Mouse (Mus musculus) bone marrow macrophage, adult 2 months (primary cell): Measurements from ENCODE around the gene Plvap. TPM values are rescaled to one million over a fixed set of nuclear protein-coding genes. Genes with fewer than 3 reads are reported as not detected.

ENCODE experiments used
- H3K27ac ChIP-seq: 2 replicates; pipeline ENCODE4 v1.5.1; 2012; ENCODE audit warnings: low read depth, low read length; ENCODE audit not compliant: insufficient read depth
- H3K4me1 ChIP-seq: 2 replicates; pipeline ENCODE4 v1.6.1; 2012; ENCODE audit warnings: low read length; ENCODE audit not compliant: control insufficient read depth, insufficient read depth
- H3K4me3 ChIP-seq: 2 replicates; pipeline ENCODE4 v1.5.1; 2012; ENCODE audit warnings: mild to moderate bottlenecking, low read length, moderate library complexity; ENCODE audit not compliant: insufficient read depth
- CTCF ChIP-seq: IDR thresholded peaks from 2 replicates; pipeline ENCODE4 v1.5.1; 2012; ENCODE audit warnings: low read depth, mild to moderate bottlenecking, low read length, moderate library complexity
- POLR2A ChIP-seq: IDR thresholded peaks from 2 replicates; pipeline ENCODE4 v1.6.1; 2012; ENCODE audit warnings: mild to moderate bottlenecking, low read depth, low read length, borderline replicate concordance
- polyA plus RNA-seq: library from polyadenylated mRNA; stranded (reverse); fragments of >200 nt; gene quantifications from 2 replicates; pipeline ENCODE4 v1.2.4, GENCODE M21; 2012; ENCODE audit not compliant: missing spikeins, insufficient read depth, insufficient read length

The Plvap gene
- polyA plus RNA-seq, 1 experiment: not detected

GRCm38 (mm10) chr8:71468001-71468400 is 43.6 kb downstream of the Plvap start:
- no peak for TF ChIP-seq POLR2A
- TF ChIP-seq CTCF: no peak
- peaks cover 16% of the 10 kb centered on the region for H3K4me1 ChIP-seq
- no peak overlapping the region for H3K4me3 ChIP-seq
- no peak overlapping the region for H3K27ac ChIP-seq

- Histone ChIP-seq H3K27ac (no peak overlapping the region), H3K4me1 (peaks cover 20% of the 10 kb centered on the region), H3K4me3 (no peak overlapping the region)
- TF ChIP-seq POLR2A (no peak), CTCF (no peak)
Measured at GRCm38 (mm10) chr8:71467201-71467600, 44.4 kb downstream of the Plvap start.

GRCm38 (mm10) chr8:71466198-71466597 is 45.4 kb downstream of the Plvap start:
- Histone ChIP-seq H3K4me3 (no peak overlapping the region), H3K27ac (no peak overlapping the region), H3K4me1 (peaks cover 20% of the 10 kb centered on the region)
- TF ChIP-seq POLR2A: no peak
- no peak for TF ChIP-seq CTCF

GRCm38 (mm10) chr8:71465733-71466132 is 45.8 kb downstream of the Plvap start:
- Histone ChIP-seq H3K4me1 (peaks cover 20% of the 10 kb centered on the region), H3K4me3 (peak overlapping the region; percentile 83), H3K27ac (no peak overlapping the region)
- no peak for TF ChIP-seq CTCF
- no peak for TF ChIP-seq POLR2A

GRCm38 (mm10) chr8:71464513-71465500 is 46.7 kb downstream of the Plvap start, which contains the start of gene Mrpl34:
Gene Mrpl34 (plus strand): TSS chr8:71464959.
- Histone ChIP-seq H3K4me3 (peak within 1 kb of the TSS; percentile 83), H3K27ac (peak within 1 kb of the TSS; percentile 45), H3K4me1 (peaks cover 13% of the 10 kb centered on the region)
- no peak for TF ChIP-seq POLR2A
- 0 out of 2 replicates have a peak, but pooled peaks have one; percentile 2 for TF ChIP-seq CTCF

- peaks cover 12% of the 10 kb centered on the region for H3K4me1 ChIP-seq
- peak within 1 kb of the TSS; percentile 3; the same call in 1 of the 2 replicates for H3K27ac ChIP-seq
- H3K4me3 ChIP-seq: peak within 1 kb of the TSS; percentile 73
- TF ChIP-seq POLR2A: no peak
- no peak for TF ChIP-seq CTCF
Measured at GRCm38 (mm10) chr8:71463188-71464033, 48.1 kb downstream of the Plvap start, which contains the start of gene Abhd8. Gene Abhd8 (minus strand): TSS chr8:71463655.

GRCm38 (mm10) chr8:71462786-71463185 is 48.8 kb downstream of the Plvap start:
- H3K4me1 ChIP-seq: peaks cover 12% of the 10 kb centered on the region
- TF ChIP-seq POLR2A: no peak
- no peak for TF ChIP-seq CTCF
- H3K27ac ChIP-seq: no peak overlapping the region
- H3K4me3 ChIP-seq: peak overlapping the region; percentile 73

- H3K4me1 ChIP-seq: peaks cover 12% of the 10 kb centered on the region
- TF ChIP-seq POLR2A (no peak), CTCF (no peak)
- no peak overlapping the region for H3K27ac ChIP-seq
- H3K4me3 ChIP-seq: no peak overlapping the region
Measured at GRCm38 (mm10) chr8:71462191-71462590, 49.4 kb downstream of the Plvap start.

- H3K4me1 ChIP-seq: peaks cover 12% of the 10 kb centered on the region
- H3K4me3 ChIP-seq: no peak overlapping the region
- H3K27ac ChIP-seq: no peak overlapping the region
- TF ChIP-seq CTCF (no peak), POLR2A (no peak)
Measured at GRCm38 (mm10) chr8:71461152-71461840, 50.3 kb downstream of the Plvap start.
